Mouse (Mus musculus) heart, postnatal 0 days (tissue): ENCODE data around the gene Tex2.

ENCODE experiments used
- CTCF ChIP-seq: IDR thresholded peaks from 2 replicates; pipeline ENCODE4 v1.5.1; 2016; ENCODE audit warnings: antibody characterized with exemption, control low read depth, low read depth
- EP300 ChIP-seq: IDR thresholded peaks from 2 replicates; pipeline ENCODE4 v1.6.1; 2016; ENCODE audit warnings: antibody characterized with exemption, low read depth

GRCm38 (mm10) chr11:106580468-106580867, 32.8 kb downstream of the Tex2 start:
- TF ChIP-seq CTCF (no peak), EP300 (no peak)
